Mouse (Mus musculus) cerebellum, adult 2 months (tissue): ENCODE data around the gene Wdr31. TPM values are rescaled to one million over a fixed set of nuclear protein-coding genes. Genes with fewer than 3 reads are reported as not detected.

ENCODE experiments used
- DNase-seq, 2 experiments: peaks; one replicate each; pipeline ENCODE4 v3.0.0; 2021
- H3K27ac ChIP-seq: fragments of 200-500 bp; 2 replicates; pipeline ENCODE4 v1.5.1; 2012; ENCODE audit warnings: low read length, control low read depth, inconsistent platforms; ENCODE audit not compliant: insufficient read depth
- H3K27me3 ChIP-seq: fragments of 200-500 bp; 2 replicates; pipeline ENCODE4 v1.6.1; 2012; ENCODE audit warnings: inconsistent platforms, mild to moderate bottlenecking, low read length, moderate library complexity; ENCODE audit not compliant: control insufficient read depth, insufficient read depth
- H3K4me1 ChIP-seq: fragments of 200-500 bp; 2 replicates; pipeline ENCODE4 v1.6.1; 2011; ENCODE audit warnings: low read length; ENCODE audit not compliant: control insufficient read depth, insufficient read depth
- H3K4me3 ChIP-seq: fragments of 200-500 bp; replicated peaks from 2 replicates; pipeline ENCODE3; 2011; ENCODE audit warnings: mild to moderate bottlenecking, low read depth, low read length, control low read depth; ENCODE audit not compliant: insufficient read depth
- CTCF ChIP-seq: fragments of 200-500 bp; IDR thresholded peaks from 2 replicates; pipeline ENCODE4 v1.5.1; 2011; ENCODE audit warnings: low read depth, mild to moderate bottlenecking, control low read depth, low read length, moderate library complexity, borderline replicate concordance; ENCODE audit not compliant: insufficient read depth
- POLR2A ChIP-seq: fragments of 200-500 bp; IDR thresholded peaks from 2 replicates; pipeline ENCODE4 v1.6.1; 2011; ENCODE audit warnings: low read length, control low read depth, borderline replicate concordance; ENCODE audit not compliant: insufficient read depth
- WGBS: fragments of 180-500 bp; shearing (Covaris S2); methylation state at CpG from one replicate; pipeline ENCODE4 v1.1.7; 2018; 5-methylcytosine and 5-hydroxymethylcytosine counted together
- polyA plus RNA-seq: library from polyadenylated mRNA; depleted of rRNA; stranded (reverse); fragments of >200 nt; gene quantifications from 2 replicates; pipeline ENCODE4 v1.2.3, GENCODE M21; 2012

The Wdr31 gene
- polyA plus RNA-seq, 1 experiment, result 3.1 TPM

GRCm38 (mm10) chr4:62435081-62435480 lies 35.6 kb downstream of the Wdr31 start, which contains the start of gene Rnf183:
Gene Rnf183, minus strand, starts transcription at chr4:62435252.
- no peaks in the 10 kb centered on the region; the same call in 1 of the 2 replicates for H3K4me1 ChIP-seq
- WGBS, result 79% methylated on average over 6 of the region's 6 CpGs
- H3K27me3 ChIP-seq, result no peaks in the 10 kb centered on the region
- no peak within 1 kb of the TSS for H3K4me3 ChIP-seq
- H3K27ac ChIP-seq, result no peak within 1 kb of the TSS
- DNase-seq, result no peak
- TF ChIP-seq POLR2A, result no peak
- TF ChIP-seq CTCF, result no peak

- WGBS, result 84% methylated on average over 7 of the region's 7 CpGs
- H3K4me1 ChIP-seq, result peaks cover under 1% of the 10 kb centered on the region; the same call in 1 of the 2 replicates
- TF ChIP-seq POLR2A (no peak), CTCF (no peak)
- no peak for DNase-seq
- H3K27ac ChIP-seq, result no peak overlapping the region
- H3K27me3 ChIP-seq, result no peaks in the 10 kb centered on the region
- H3K4me3 ChIP-seq, result no peak overlapping the region
Measured at GRCm38 (mm10) chr4:62433939-62434870, 36.5 kb downstream of the Wdr31 start.

DNA sequence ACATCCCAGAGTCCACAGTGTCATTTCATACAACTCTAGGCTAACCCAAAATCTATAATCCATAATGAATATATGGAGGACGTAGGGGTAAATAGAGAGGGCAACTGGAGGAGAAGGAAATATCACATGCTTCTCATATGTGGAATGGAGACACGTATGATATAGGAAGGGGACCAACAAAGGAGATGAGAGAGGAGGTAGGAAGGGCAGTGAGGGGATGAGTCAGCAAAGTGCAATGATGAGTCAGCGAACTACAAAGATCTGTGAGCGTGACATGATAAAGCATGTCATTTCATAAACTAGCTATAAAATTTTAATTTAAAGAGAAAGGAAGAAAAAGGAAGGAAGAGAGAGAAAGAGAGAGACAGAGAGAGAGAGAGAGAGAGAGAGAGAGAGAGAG lies 39.2 kb downstream of the Wdr31 start:
- DNase-seq, result no peak
- 86% methylated on average over 4 of the region's 4 CpGs for WGBS
- no peak overlapping the region for H3K27ac ChIP-seq
- no peak for TF ChIP-seq CTCF
- TF ChIP-seq POLR2A, result no peak
- no peak overlapping the region for H3K4me3 ChIP-seq
- no peaks in the 10 kb centered on the region for H3K27me3 ChIP-seq
- H3K4me1 ChIP-seq, result peaks cover 13% of the 10 kb centered on the region

GRCm38 (mm10) chr4:62430678-62431077 lies 40.0 kb downstream of the Wdr31 start:
- TF ChIP-seq CTCF (no peak), POLR2A (no peak)
- Histone ChIP-seq H3K4me1 (peaks cover 13% of the 10 kb centered on the region), H3K27me3 (no peaks in the 10 kb centered on the region), H3K4me3 (no peak overlapping the region), H3K27ac (no peak overlapping the region)
- no peak for DNase-seq

DNA sequence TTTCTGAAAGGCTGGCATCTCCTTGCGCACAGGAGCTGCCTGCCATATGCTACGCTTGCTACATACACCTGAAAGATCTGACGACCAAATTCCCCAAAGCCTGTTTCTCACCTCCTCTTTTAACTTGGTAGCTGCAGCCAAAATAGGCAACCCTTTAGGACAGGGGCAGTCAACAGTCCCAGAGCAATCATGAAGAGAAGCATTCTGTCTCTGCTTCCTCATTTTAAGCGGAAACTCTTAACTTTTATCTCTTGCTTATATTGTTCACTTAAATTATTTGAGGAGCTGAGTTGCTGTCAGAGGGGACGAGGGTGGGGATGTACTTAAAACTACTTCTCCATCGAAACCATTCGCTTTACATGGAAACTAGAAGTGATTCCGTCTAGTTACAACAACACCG lies 41.1 kb downstream of the Wdr31 start:
- no peak for TF ChIP-seq POLR2A
- TF ChIP-seq CTCF, result no peak
- H3K4me3 ChIP-seq, result no peak overlapping the region
- DNase-seq, result no peak
- peaks cover 13% of the 10 kb centered on the region for H3K4me1 ChIP-seq
- no peaks in the 10 kb centered on the region for H3K27me3 ChIP-seq
- no peak overlapping the region for H3K27ac ChIP-seq
- WGBS, result 91% methylated on average over 9 of the region's 9 CpGs

DNA sequence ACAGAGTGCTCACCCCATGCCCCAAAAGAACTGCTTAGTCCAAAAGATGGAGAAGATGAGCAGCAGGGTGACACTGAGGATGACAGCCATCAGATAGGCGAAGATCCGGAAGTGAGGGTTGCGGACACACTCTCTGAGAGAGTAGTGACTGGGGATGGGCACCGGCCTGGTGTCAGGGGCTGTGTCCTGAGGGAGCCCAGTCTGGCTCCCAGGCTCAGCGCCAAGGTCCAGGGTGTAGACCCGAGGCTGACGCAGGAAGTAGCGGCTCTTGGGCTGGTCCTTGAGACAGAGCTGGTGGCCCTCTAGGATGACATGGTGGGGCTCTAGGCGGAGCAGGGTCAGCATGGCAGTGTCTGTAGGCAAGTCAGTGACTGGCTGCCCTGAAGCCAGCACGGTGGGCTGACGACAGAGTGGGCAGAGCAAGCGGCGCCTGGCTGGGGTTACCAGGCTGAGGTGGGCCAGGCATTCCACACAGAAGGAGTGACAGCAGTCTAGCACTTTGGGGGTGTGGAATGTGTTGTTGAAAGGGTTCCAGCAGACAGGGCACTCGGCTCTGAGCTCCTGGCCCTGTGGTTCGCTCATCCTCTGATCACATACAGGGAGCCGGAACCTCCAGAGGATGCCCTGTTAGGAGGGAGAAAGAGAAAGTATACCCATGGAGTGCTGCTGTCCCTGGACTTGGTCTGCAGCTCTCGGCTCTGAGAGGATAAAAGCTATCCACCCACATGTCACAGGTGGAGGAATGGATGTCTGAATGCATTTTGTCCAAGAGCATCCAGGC lies 42.5 kb downstream of the Wdr31 start:
- no peak for TF ChIP-seq CTCF
- no peak for TF ChIP-seq POLR2A
- WGBS, result 43% methylated on average over 17 of the region's 17 CpGs

DNA sequence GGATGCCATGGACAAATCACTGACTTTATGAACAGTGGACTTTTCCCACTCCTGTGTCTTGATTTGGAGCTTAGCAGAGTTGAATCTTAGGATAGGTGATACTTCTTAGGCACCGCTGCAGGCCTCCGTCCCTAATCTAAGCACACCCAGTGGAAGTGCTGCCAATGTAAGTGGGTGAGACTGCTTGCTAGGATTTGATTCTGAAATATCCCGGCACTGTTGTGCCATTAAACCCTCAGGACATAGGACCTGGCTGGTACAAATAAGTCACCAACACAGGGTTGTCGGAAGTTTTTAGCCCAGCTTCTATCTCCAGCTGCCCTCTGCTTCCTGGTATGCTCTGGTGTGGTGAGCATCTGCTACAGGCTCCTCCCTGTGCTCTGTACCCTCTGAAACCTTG lies 44.8 kb downstream of the Wdr31 start:
- 90% methylated on average over 4 of the region's 4 CpGs for WGBS
- no peak for TF ChIP-seq POLR2A
- H3K4me3 ChIP-seq, result no peak overlapping the region
- DNase-seq, result no peak
- H3K4me1 ChIP-seq, result peaks cover 13% of the 10 kb centered on the region
- H3K27me3 ChIP-seq, result no peaks in the 10 kb centered on the region
- H3K27ac ChIP-seq, result no peak overlapping the region

More for the DNA sequence above, 42.5 kb downstream of the Wdr31 start:
- Histone ChIP-seq H3K27me3 (no peaks in the 10 kb centered on the region), H3K4me1 (peaks cover 13% of the 10 kb centered on the region), H3K4me3 (no peak overlapping the region), H3K27ac (no peak overlapping the region)
- peak; percentile 26 to 31 for DNase-seq
